30 mouse cellular contexts compared by ENCODE assay signal in the genomic region with DNA sequence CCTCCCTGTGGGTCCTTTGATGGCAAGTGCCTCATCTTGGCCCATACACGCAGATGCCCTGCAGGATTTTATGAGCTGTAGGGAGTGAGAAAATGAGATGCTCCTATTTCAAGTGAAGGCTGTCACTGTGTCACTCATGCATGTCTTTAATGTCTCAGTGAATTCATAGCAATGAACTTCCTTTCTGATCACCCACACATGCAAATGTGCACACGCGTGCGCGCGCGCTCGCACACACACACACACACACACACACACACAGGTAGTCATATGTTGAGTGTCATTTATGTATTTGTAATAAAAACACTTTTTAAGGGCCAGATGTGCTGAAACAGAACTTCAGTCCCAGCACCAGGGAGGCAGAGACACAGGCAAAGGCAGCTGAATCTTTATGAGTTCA. TPM values are rescaled to one million over a fixed set of nuclear protein-coding genes. Genes with fewer than 3 reads are reported as not detected.
"Had no signal": no experiment of that assay in that cellular context is flagged by ENCODE, and none has a peak within 500 bp of the region (broad histone marks: within the 10 kb centered on the region; RNA-seq: fewer than 3 reads in every experiment).

No protein-coding gene starts in this region.

- H3K27me3 ChIP-seq: midbrain, embryonic 13.5 days; neural tube, embryonic 13.5 days; stomach, embryonic 15.5 days had no signal

- H3K4me2 ChIP-seq: lung, embryonic 14.5 days; midbrain, embryonic 13.5 days; neural tube, embryonic 13.5 days; stomach, embryonic 15.5 days had no signal

- H3K4me1 ChIP-seq: midbrain, embryonic 10.5 days; midbrain, embryonic 13.5 days; neural tube, embryonic 13.5 days; stomach, embryonic 15.5 days had no signal

- ATAC-seq: liver, postnatal 0 days; lung, postnatal 0 days; midbrain, embryonic 13.5 days; midbrain, embryonic 16.5 days had no signal

- H3K9me3 ChIP-seq: megakaryocyte, embryonic 14.5 days; midbrain, embryonic 10.5 days; midbrain, embryonic 13.5 days; neural tube, embryonic 13.5 days; stomach, embryonic 15.5 days had no signal

- H3K36me3 ChIP-seq: midbrain, embryonic 10.5 days; midbrain, embryonic 13.5 days; neural tube, embryonic 13.5 days; stomach, embryonic 15.5 days had no signal

- H3K4me3 ChIP-seq: left cerebral cortex, adult 2 months; megakaryocyte, embryonic 14.5 days; midbrain, embryonic 10.5 days; midbrain, embryonic 13.5 days; myocyte; neural tube, embryonic 13.5 days; stomach, embryonic 15.5 days had no signal

- H3K9ac ChIP-seq: liver, embryonic 14.5 days; liver, postnatal 0 days; lung, embryonic 14.5 days; midbrain, embryonic 13.5 days; neural tube, embryonic 13.5 days; stomach, embryonic 15.5 days had no signal

- H3K27ac ChIP-seq: liver, embryonic 14.5 days; midbrain, embryonic 10.5 days; midbrain, embryonic 13.5 days; neural tube, embryonic 13.5 days; stomach, embryonic 15.5 days had no signal

- DNase-seq: kidney, adult 11 months; kidney, adult 8-10 months; kidney, postnatal 14 days; kidney, postnatal 4 days; layer of hippocampus, adult 9-11 months; liver, postnatal 0 days; lung, embryonic 14.5 days; thymus, postnatal 25 days had no signal

RNA-seq across cellular contexts. Expression of a gene that starts 53.7 kb away (rescaled TPM):
- total RNA-seq: layer of hippocampus, adult 18-20 months; layer of hippocampus, postnatal 25 days; left cerebral cortex, adult 2 months; left cerebral cortex, postnatal 10 days; left cerebral cortex, postnatal 36 days; liver, adult 2 months; monocyte, adult 5-6 weeks had no signal
- polyA plus RNA-seq: kidney, embryonic 16.5 days; limb, embryonic 11.5 days; limb, embryonic 14.5 days; liver, adult 2 months; liver, embryonic 14.5 days; liver, postnatal 0 days; lung, embryonic 14.5 days; lung, postnatal 0 days; macrophage; midbrain, embryonic 10.5 days; midbrain, embryonic 13.5 days; midbrain, embryonic 16.5 days; myocyte; neural tube, embryonic 13.5 days; small intestine, adult 2 months; stomach, embryonic 15.5 days; thymus, postnatal 0 days had no signal
